Mouse (Mus musculus) embryonic facial prominence, embryonic 10.5 days (tissue): ENCODE results near the gene Gm8369. TPM values are rescaled to one million over a fixed set of nuclear protein-coding genes. Genes with fewer than 3 reads are reported as not detected.
"Not testable (repeated sequence)": the region's sequence is repeated elsewhere in the genome, so short reads cannot be mapped to it uniquely, and the experiment has no call there.

ENCODE experiments used
- DNase-seq: peaks from one replicate; pipeline ENCODE4 v3.0.0-alpha.2; 2017; ENCODE audit warnings: low spot score
- H3K27ac ChIP-seq: fragments of 300-500 bp; sonication (generic); replicated peaks from 2 replicates; pipeline ENCODE4 v1.5.1; 2016; ENCODE audit warnings: mild to moderate bottlenecking
- H3K27me3 ChIP-seq: fragments of 300-500 bp; sonication (generic); replicated peaks from 2 replicates; pipeline ENCODE4 v1.6.1; 2016; ENCODE audit warnings: low read depth, mild to moderate bottlenecking; ENCODE audit not compliant: poor library complexity, severe bottlenecking
- H3K36me3 ChIP-seq: fragments of 300-500 bp; sonication (generic); replicated peaks from 2 replicates; pipeline ENCODE4 v1.6.1; 2016; ENCODE audit warnings: mild to moderate bottlenecking, moderate library complexity
- H3K4me1 ChIP-seq: fragments of 300-500 bp; sonication (generic); 2 replicates; pipeline ENCODE4 v1.6.1; 2016
- H3K4me3 ChIP-seq: fragments of 300-500 bp; sonication (generic); 2 replicates; pipeline ENCODE4 v1.5.1; 2016; ENCODE audit warnings: mild to moderate bottlenecking, moderate library complexity
- H3K9me3 ChIP-seq: fragments of 300-500 bp; sonication (generic); 2 replicates; pipeline ENCODE4 v1.6.1; 2016; ENCODE audit warnings: mild to moderate bottlenecking
- WGBS: fragments of 180-500 bp; shearing (Covaris S2); methylation state at CpG from one replicate; pipeline ENCODE4 v1.1.7; 2016; 5-methylcytosine and 5-hydroxymethylcytosine counted together
- polyA plus RNA-seq: library from polyadenylated mRNA; unstranded; fragments of >200 nt; fragmentation: Nextera tagmentation; extraction: Ambion mirVana; gene quantifications from 2 replicates; pipeline ENCODE4 v1.2.1, GENCODE M21; 2016

Gene Gm8369
- polyA plus RNA-seq: not detected in 2 replicates

DNA sequence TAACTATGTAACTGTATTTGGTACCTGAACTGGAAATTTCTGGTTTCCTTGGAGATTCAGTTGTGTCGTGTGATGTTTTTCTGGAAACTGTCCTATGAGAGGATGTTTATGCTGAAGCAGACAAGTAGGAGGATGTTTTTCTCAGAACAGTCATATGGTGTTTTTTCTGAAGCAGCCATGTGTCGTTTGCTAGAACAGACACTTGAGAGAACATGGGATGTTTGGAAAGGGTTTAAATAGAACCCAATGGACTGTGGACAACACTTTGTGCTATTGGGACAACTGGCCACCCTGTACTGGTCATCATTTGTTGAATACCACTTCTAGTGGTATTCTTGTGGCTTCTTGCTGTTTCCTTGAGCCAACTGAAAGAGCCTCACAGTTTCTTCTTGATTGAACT, at the start of gene Gm8369:
Gene Gm8369, plus strand, starts transcription at position 193 of the 400 bp plus-strand sequence.
- no peaks in the 10 kb centered on the region for H3K27me3 ChIP-seq
- no peak within 1 kb of the TSS for H3K4me3 ChIP-seq
- no peaks in the 10 kb centered on the region for H3K9me3 ChIP-seq
- H3K36me3 ChIP-seq: no peaks in the 10 kb centered on the region
- no peak within 1 kb of the TSS for H3K27ac ChIP-seq
- 86% methylated on average over 2 of the region's 2 CpGs for WGBS
- no peaks in the 10 kb centered on the region for H3K4me1 ChIP-seq
- DNase-seq: no peak

- Histone ChIP-seq H3K36me3 (no peaks in the 10 kb centered on the region), H3K4me1 (no peaks in the 10 kb centered on the region)
- DNase-seq: no peak
Measured at GRCm38 (mm10) chr19:11443338-11443737, 42.4 kb upstream of the Gm8369 start, which contains the start of gene Ms4a4b. TSS of gene Ms4a4b (plus strand) at chr19:11443553.

GRCm38 (mm10) chr19:11443964-11444363, 41.8 kb upstream of the Gm8369 start:
- H3K27me3 ChIP-seq: no peaks in the 10 kb centered on the region
- H3K27ac ChIP-seq: no peak overlapping the region
- no peak overlapping the region for H3K4me3 ChIP-seq
- H3K9me3 ChIP-seq: no peaks in the 10 kb centered on the region
- no peaks in the 10 kb centered on the region for H3K4me1 ChIP-seq
- no peak for DNase-seq
- WGBS: 87% methylated on average over 5 of the region's 5 CpGs
- no peaks in the 10 kb centered on the region for H3K36me3 ChIP-seq

More at GRCm38 (mm10) chr19:11443338-11443737, 42.4 kb upstream of the Gm8369 start, which contains the start of gene Ms4a4b:
- Histone ChIP-seq H3K27me3 (no peaks in the 10 kb centered on the region), H3K27ac (no peak within 1 kb of the TSS), H3K9me3 (no peaks in the 10 kb centered on the region), H3K4me3 (no peak within 1 kb of the TSS)

DNA sequence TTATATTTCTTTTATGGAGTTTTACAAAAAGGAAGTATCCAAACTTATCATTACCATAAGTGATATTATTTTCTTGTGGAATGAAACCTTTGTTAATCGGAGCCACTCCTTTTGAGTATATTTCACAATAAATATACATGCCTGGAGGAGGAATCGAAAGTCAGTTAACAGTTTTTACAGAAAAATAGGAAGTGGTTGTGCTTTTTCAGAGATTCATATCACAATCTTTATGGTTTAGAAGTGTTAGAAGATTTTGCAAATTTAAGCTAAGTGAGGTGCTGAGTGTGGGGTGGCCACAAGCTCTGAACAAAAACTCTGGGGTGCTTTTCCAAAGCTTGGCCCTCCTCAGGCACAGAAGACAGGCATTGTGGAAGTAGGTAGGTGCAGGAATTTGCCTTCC, 38.5 kb upstream of the Gm8369 start:
- H3K4me1 ChIP-seq: no peaks in the 10 kb centered on the region
- H3K4me3 ChIP-seq: no peak overlapping the region
- H3K27ac ChIP-seq: no peak overlapping the region
- 89% methylated on average over 2 of the region's 2 CpGs for WGBS
- no peak for DNase-seq
- no peaks in the 10 kb centered on the region for H3K36me3 ChIP-seq
- H3K9me3 ChIP-seq: no peaks in the 10 kb centered on the region
- no peaks in the 10 kb centered on the region for H3K27me3 ChIP-seq

GRCm38 (mm10) chr19:11459041-11459440, 26.7 kb upstream of the Gm8369 start:
- WGBS: 84% methylated on average over 4 of the region's 4 CpGs
- not testable (repeated sequence) for H3K9me3 ChIP-seq, DNase-seq, H3K27ac ChIP-seq, H3K4me1 ChIP-seq, H3K27me3 ChIP-seq, H3K36me3 ChIP-seq, H3K4me3 ChIP-seq

- WGBS: 41% methylated on average over 1 of the region's 1 CpGs
- not testable (repeated sequence) for H3K36me3 ChIP-seq, H3K4me1 ChIP-seq, H3K27me3 ChIP-seq, H3K9me3 ChIP-seq, DNase-seq, H3K27ac ChIP-seq, H3K4me3 ChIP-seq
Measured at GRCm38 (mm10) chr19:11464795-11465194, 20.9 kb upstream of the Gm8369 start.

- Histone ChIP-seq H3K27me3 (no peaks in the 10 kb centered on the region), H3K4me3 (no peak overlapping the region)
- 80% methylated on average over 5 of the region's 5 CpGs for WGBS
Measured at GRCm38 (mm10) chr19:11466471-11466870, 19.3 kb upstream of the Gm8369 start.

GRCm38 (mm10) chr19:11468361-11468760, 17.4 kb upstream of the Gm8369 start:
- not testable (repeated sequence) for H3K4me3 ChIP-seq, DNase-seq, H3K9me3 ChIP-seq, H3K4me1 ChIP-seq, H3K27me3 ChIP-seq, H3K27ac ChIP-seq, H3K36me3 ChIP-seq
- 67% methylated on average over 1 of the region's 1 CpGs for WGBS

More at GRCm38 (mm10) chr19:11466471-11466870, 19.3 kb upstream of the Gm8369 start:
- no peak overlapping the region for H3K27ac ChIP-seq
- no peak for DNase-seq
- no peaks in the 10 kb centered on the region for H3K9me3 ChIP-seq
- no peaks in the 10 kb centered on the region for H3K36me3 ChIP-seq
- no peaks in the 10 kb centered on the region for H3K4me1 ChIP-seq

DNA sequence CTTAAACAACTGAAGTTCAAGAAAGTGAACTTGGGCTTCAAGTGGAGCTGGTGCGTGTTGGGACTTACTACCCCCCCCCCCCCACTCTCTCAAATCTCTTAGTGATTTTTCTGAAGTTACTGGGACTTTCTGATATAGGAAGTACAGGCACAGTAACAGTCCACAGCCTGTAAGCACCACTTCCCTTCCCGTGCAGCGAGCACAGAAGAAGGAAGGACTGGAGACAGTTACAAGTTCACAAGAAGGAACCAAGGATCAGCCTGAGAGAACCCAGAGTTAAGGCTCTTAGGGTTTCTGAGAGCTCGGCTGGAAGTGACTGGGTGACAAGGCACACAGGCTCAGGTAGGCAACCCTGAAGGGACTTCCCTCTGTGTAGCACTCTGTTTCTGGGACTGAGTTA, 16.5 kb upstream of the Gm8369 start, which contains the start of gene Ms4a6c:
Gene Ms4a6c, plus strand, starts transcription at position 152 of the 400 bp plus-strand sequence.
- not testable (repeated sequence) for DNase-seq, H3K27me3 ChIP-seq, H3K36me3 ChIP-seq, H3K4me1 ChIP-seq, H3K4me3 ChIP-seq, H3K9me3 ChIP-seq, H3K27ac ChIP-seq
- 86% methylated on average over 4 of the region's 4 CpGs for WGBS

DNA sequence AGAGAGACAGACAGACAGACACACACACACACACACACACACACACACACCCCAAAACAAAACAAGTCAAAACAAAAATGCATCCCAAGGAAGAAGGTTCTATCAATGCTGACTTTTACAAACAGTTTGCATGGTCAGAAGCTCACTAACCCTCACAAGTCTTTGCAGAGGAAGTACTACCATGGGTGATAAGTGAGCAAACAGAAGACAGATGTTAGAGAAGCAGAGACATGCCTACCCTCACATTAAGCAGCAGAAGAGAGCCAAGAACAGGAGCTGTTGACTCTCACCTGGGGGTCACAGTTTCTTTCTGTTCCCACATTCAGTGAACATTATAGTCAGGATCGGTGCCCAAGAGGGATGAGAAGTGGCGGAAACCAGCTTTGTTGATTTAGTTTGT, 6.0 kb upstream of the Gm8369 start:
- 88% methylated on average over 2 of the region's 2 CpGs for WGBS
- Histone ChIP-seq H3K27me3 (no peaks in the 10 kb centered on the region), H3K36me3 (no peaks in the 10 kb centered on the region), H3K9me3 (no peaks in the 10 kb centered on the region), H3K4me3 (no peak overlapping the region), H3K27ac (no peak overlapping the region), H3K4me1 (no peaks in the 10 kb centered on the region)
- no peak for DNase-seq

DNA sequence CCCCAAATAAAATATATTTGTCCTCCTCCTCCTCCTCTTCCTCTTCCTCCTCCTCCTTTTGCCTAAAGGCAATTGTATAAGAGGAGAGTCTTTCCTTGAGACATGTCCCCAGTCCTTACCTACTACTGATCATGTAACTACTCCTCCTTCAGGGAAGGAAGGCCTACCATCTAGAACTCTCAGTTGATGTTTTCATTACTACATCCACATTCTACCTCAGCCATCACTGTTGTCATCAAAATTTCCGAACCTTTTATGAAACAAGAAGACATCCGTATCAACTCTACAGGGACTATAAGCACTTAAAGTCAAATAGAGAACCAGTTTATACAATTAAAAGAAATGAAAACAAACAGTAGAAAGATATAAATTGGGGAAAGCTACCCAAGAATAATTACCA, 3.1 kb upstream of the Gm8369 start:
- Histone ChIP-seq H3K4me3 (no peak overlapping the region), H3K27ac (no peak overlapping the region), H3K4me1 (no peaks in the 10 kb centered on the region), H3K36me3 (no peaks in the 10 kb centered on the region), H3K9me3 (no peaks in the 10 kb centered on the region), H3K27me3 (no peaks in the 10 kb centered on the region)
- WGBS: 91% methylated on average over 2 of the region's 2 CpGs
- no peak for DNase-seq

- Histone ChIP-seq H3K4me1 (no peaks in the 10 kb centered on the region), H3K4me3 (no peak overlapping the region), H3K9me3 (no peaks in the 10 kb centered on the region), H3K36me3 (no peaks in the 10 kb centered on the region), H3K27me3 (no peaks in the 10 kb centered on the region), H3K27ac (no peak overlapping the region)
- WGBS: 80% methylated on average over 4 of the region's 4 CpGs
- DNase-seq: no peak
Measured at GRCm38 (mm10) chr19:11483941-11484340, 1.8 kb upstream of the Gm8369 start.

GRCm38 (mm10) chr19:11484388-11484787, 1.4 kb upstream of the Gm8369 start:
- Histone ChIP-seq H3K36me3 (no peaks in the 10 kb centered on the region), H3K9me3 (no peaks in the 10 kb centered on the region), H3K4me1 (no peaks in the 10 kb centered on the region), H3K27ac (no peak overlapping the region), H3K4me3 (no peak overlapping the region), H3K27me3 (no peaks in the 10 kb centered on the region)
- no peak for DNase-seq
- WGBS: 88% methylated on average over 3 of the region's 3 CpGs

GRCm38 (mm10) chr19:11485266-11485665, 472 bp upstream of the Gm8369 start:
- no peaks in the 10 kb centered on the region for H3K4me1 ChIP-seq
- no peaks in the 10 kb centered on the region for H3K27me3 ChIP-seq
- no peak overlapping the region for H3K27ac ChIP-seq
- H3K9me3 ChIP-seq: no peaks in the 10 kb centered on the region
- DNase-seq: no peak
- WGBS: 89% methylated on average over 3 of the region's 3 CpGs
- H3K36me3 ChIP-seq: no peaks in the 10 kb centered on the region
- no peak overlapping the region for H3K4me3 ChIP-seq
